Mouse (Mus musculus): ENCODE results near the gene Nlrc5.

The Nlrc5 gene

DNA sequence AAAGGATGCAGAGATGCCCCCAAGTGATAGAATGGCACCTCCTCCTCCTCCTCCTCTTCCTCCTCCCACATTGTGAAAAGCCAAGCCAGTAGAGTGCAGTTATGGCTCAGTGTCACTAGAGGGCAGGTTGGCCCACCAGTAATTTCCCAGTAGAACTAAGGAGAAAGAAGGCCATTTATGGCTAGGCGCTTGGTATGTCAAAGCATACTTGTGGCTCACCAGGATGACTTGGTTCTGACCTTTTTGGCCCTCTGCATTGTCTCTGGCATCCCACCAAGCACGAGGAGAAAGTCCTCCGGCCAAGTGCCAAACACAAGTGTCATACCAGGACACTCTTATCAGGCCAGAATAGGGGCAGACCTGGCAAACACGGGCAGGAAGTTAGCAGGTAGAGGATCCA, 94.1 kb downstream of the Nlrc5 start:
- DNase-seq (ENCODE audit: low read depth, low spot score) = no peak

DNA sequence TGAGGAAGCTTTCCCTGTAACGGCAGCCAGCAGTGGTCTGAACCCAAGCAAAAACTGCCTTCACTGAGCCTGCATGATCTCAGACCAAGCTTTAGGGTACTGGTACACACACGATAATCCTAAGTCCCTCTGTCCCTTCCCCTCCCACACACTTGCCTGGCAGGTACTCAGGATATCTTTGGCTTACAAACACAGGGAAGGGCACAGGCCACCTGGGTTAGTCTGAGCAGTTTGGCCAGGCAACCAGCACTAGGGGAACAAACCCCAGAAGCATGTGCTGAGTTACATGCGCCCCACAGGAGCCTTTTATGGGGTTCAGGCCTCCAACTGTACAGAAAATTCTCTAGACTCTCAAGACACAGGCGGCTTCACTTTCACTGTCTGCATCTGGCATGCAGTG, 95.7 kb downstream of the Nlrc5 start:
- DNase-seq (ENCODE audit: low read depth, low spot score) = no peak

DNA sequence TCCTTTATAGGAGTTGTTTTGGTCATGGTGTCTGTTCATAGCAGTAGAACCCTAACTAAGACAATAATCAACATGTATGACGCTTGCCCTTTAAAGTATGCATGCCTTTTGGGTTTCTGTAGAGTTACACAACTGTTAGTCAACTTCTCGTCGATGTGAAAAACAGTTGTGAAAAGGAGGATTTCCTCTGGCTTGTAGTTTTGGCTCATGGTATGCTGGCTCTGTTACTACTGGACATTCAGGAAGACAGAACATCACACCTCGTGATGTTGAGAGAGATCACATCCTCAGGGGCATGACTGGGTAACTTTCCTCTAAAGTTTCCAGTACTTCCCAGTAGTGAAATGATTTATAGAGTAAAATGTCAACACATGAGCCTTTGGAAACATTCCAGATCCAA, 96.5 kb downstream of the Nlrc5 start:
- DNase-seq (ENCODE audit: low read depth, low spot score) = no peak

DNA sequence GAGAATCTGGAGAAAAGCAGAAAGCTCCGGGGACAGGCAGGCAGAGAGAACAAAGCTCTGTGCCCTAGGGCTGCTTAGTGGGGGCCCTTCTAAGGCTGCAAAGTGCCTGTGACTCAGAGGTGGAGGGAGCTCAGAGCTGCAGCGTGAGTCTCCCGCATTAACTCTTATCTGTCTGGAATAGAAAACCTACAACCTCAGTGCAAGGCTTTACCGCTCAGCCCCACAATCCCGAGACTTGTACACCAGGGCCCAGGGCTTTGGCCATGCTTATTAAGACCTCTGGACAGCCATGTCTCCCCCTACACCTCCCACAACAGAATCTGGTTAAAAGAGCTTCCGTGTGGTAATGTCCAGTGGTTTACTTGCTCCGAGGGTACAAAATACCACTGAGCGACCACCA, 97.8 kb downstream of the Nlrc5 start:
- DNase-seq (ENCODE audit: low read depth, low spot score) = no peak

DNA sequence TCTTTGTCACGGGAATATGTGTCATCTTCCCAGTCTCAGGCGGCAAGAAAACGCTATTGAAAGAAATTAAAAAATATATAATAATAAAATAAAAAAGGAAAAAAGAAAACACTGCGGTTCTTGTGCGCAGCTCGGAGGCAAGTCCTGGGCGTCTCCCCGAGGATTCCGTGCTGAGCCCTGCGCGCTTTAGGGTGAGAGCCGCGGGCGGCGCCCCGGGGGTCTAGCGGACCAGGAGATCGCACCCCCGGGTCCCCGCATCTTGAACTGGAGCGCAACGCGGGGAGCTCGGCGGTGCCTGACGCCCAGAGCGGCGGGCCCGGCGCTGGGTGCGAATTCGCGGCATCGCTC, 98.3 kb downstream of the Nlrc5 start:
- no peak for DNase-seq (ENCODE audit: low read depth, low spot score)

DNA sequence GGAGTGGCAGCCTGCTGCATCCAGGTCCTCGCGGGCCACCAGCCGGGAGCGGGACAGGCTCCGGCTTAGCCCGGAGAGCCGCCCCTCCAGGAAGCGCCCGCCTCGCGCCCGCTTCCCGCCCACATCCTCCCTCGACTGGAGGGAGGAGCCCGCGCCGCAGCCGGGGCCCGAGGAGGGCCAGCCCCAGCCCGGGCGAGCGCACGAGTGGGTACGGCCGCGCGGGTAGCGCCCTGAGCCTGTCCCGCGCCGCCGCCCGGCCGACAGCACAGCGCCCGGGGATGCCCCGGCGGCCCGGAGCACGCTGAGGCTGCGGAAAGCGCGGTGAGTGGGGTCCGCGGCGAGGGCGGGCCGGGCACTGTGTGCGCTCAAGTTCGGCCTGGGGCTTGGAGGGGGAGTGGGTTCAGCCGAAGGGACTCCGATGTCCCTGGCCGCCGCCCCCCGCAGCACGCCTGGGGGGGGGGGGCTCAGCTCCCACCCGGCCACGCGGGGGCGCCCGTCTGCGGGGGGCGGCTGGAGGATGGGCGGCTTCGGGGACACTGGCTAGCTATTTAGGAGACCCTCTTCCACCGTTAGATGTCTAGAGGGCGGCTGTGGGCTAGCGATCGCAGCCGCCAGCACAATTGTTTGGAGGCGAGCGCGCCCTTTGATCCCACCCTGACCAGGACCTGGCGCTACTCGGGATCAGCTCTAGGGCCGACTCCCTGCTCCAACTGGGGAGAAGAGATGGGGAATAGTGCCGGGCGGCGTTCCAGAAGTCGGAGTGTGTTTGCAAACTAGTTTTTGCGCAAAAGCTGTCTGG, 98.9 kb downstream of the Nlrc5 start, which contains the start of gene Cpne2:
Cpne2 (plus strand) TSS at position 118 of the 799 bp plus-strand sequence.
- DNase-seq (ENCODE audit: low read depth, low spot score) = no peak

DNA sequence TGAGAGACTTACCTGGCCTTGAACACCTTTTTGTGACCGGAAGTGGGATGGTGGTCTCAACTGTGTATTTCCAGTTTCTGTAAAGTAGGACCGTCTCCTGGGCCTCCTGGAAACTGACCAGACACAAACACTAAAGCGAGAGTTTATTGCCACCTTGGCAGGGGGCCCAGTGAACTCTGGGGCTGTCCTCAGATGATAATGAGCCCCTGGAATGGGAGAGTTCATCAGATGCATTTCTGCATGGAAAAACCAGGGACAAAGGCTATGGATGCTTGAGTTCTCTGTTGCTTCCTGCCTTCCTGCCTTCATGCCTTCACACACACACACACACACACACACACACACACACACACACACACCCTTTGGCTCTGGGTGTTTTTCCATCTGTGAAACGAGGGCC, 100.5 kb downstream of the Nlrc5 start:
- no peak for DNase-seq (ENCODE audit: low read depth, low spot score)

DNA sequence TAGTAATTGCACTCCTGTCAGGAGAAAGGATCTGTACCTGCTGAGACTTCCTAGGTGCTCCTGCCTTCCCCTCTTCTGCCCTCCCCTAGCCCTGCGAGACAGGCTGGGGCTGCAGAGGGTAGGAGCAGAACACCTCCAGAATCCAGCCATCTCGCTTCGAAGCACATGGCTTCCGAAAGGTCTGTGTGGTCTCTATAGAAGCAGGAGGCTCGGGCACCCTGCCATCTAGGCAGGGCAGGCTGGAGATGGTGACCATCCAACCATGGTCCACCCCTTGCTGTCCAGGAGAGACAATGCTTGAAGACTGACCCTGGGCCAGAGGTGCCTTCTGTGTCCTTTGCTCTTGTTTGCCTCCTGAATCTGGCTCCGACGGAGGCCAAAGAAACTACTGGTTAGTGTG, 101.5 kb downstream of the Nlrc5 start:
- DNase-seq (ENCODE audit: low read depth, low spot score) = no peak

DNA sequence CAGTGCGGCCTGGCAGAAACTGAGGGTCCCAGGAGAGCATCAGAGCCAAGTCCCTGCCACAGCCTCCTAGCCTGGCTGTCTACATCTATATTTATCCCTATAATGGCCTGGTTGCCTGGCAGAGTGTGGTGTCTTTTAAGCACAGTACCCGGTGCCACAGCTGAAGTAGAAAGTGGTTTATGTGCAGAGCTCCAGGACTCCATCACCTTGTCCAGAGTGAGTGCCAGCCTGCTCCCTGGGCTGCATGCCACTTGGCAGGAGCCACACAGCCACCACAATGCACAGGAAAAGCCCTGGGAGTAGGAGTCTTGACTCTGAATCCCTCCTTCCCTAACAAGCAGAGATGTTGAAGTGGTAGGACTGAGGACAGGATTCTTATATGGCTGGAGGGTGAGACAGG, 103.3 kb downstream of the Nlrc5 start:
- DNase-seq (ENCODE audit: low read depth, low spot score) = no peak

DNA sequence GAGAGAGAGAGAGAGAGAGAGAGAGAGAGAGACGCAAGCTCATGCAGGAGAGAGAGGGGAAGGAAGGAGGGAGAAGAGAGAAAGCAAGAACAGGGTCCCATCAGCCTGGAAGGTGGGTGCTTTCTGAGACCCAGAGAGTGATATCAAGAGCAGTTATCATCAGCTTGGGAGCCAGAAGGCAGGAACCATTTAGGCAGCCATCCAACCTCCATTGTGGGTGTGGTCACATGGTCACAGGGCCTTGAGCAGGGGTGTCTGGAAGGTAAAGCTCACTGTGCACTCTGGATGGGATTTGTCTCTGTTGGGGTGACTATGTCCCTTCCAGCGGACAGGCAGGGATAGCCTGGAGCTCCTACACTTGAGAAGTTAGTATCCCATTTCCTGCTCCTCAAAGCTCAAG, 105.9 kb downstream of the Nlrc5 start:
- no peak for DNase-seq (ENCODE audit: low read depth, low spot score)

DNA sequence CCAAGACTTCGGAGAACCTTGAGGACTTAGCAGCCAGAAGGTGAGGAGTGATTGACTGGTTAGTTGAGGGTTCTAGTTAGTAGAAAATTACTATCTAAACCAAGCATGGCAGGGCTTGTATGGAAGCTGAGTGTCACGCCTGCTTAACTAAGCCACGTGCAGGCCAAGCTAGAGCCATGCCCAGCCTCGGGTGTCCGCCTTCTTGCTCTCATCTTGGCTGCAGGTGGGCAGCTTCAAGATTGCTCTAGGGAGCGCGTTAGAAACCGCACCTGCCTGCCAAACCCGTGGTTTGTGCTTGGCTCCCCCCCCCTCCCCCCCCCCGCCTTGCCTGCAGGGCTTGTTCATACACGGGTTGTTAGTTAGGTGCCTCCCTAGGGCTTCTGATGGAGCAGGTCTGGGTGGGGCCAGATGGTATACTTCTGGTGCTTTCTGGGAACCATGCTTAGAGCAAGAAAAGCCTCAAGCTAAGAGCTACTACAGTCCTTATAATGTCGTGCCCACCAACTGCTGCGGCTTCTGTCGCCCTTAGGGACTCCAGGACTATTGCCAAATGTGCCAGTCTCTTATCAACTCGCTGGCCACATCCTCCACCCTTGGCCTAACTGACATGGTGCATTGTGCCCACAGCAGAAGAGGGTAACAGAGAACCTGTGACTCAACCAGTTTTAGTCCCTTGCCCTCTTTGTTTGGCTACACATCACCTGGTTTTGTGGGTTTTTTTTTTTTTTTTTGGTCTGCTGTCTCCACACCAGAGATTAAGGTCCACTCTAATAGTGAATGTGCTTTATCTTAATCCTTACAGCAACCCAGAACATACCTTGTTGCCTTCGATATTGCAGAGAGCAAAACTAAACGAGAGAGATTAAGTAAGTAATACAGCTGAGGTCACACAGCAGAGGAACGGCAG, 107.0 kb downstream of the Nlrc5 start:
- DNase-seq (ENCODE audit: low read depth, low spot score) = no peak

DNA sequence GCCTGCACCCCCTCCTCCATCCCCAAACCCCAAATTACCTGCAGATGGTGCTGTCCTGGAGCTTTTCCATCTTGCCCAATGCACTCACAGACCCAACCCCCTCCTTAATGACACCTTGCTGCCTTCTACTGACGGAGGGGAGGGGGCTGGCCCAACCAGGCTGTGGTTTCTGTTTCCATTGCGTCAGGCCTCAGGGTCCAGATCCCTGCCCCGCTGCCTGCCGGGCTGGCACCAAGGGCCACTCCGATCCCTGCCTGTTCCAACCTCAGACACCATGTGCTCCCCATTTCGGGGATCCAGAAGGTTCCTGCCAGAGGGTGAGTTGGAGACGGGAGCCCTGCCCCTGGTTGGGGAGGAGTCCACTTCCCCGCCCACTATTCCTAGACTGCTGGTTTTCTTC, 109.8 kb downstream of the Nlrc5 start:
- no peak for DNase-seq (ENCODE audit: low read depth, low spot score)

DNA sequence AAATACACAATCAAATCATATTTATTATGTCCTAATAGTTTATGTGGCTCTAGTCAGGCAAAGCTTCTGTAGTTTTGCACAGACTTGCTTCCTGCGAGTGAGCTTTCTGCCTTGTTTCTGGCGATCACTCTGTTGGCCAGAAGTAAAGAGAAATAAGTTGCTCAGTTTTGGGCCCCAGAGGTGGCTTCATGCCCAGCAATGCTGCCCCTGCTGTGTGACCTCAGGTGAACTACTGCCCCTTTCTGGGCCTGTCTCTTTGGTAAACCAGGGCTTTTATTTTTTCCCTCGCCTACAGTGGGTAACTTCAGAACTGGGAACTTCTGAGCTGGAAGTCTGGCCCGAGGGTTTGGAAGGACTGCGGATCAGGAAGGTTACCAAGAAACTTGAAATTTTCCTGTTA, 114.9 kb downstream of the Nlrc5 start:
- DNase-seq (ENCODE audit: low read depth, low spot score) = no peak

DNA sequence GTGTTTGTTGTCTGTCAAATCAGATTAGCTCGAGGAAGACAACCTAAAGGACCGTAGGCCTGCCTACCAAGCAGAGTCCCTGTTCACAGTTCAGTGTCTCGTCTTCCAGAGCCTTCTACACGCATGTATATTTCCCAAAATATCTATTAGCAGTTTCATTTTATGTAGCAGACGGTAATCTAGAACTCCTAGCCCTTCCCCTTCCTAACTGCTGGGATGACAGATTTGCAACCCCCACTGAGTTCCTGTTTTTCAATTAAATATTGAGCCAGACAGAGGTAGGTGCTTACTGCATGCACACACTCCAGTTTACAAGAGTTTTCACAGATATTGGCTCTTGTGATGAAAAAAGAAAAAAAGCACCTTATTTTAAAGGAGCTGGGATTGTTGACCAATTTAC, 115.3 kb downstream of the Nlrc5 start:
- no peak for DNase-seq (ENCODE audit: low read depth, low spot score)

DNA sequence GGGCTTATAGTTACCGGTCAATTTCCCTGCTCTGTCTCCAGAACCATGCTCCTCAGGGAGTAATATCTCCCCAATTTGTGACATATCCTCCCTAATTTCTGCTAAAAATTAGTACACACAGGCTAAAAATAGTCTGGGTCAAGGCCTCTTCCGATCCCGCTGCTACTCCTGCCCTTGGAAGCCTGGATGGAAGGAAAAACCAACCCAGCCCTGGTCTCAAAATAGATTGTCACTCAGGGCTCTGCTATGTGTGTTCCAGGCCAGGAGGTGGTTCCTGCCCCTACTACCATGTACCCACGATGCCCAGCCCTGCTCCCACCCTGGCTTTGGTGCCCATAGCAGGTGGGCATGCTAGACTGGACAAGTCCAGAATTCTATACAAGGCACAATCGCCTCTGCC, 115.8 kb downstream of the Nlrc5 start:
- no peak for DNase-seq (ENCODE audit: low read depth, low spot score)

DNA sequence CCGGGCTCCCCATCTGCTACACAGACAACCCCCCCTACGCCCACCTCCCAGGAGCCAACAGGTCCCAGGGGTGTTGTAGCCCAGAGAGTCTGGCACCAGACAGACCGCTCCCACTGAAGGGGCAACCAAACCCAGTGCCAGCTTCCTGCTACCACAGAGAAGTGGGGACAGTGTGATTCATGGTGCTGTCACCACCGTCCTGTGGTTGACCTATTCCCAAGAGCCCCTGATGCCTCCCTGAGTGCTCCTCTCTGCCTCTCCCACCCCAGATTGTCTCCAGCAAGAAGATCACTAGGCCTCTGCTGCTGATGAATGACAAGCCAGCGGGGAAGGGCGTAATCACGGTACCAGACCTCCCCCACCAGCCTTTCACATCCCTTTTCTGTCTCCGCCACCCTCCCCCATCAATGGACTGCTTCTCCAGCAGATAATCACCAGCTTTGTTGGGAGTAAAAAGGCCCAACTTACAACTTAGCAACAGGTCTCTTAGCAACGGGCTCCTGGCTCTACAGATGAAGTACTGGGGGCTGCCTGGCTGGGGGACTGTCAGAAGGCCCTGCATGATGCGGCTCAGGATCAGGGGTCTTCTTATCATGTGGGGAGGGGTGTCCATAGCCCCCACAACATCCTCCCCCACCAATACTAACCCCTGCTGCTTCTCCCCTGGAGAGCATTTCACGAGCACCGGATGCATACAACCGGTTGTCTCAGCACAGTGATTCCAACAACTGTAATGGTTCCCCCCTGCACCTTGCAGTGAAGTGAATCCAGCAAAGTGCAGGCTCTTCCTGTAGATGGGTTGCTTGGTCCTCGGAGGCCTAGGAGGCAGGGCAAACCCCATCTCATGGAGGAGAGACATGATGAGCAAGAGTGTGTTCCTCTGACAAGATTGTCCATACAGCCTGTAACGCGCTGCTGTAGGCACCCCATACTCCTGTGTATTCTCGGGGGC, 117.6 kb downstream of the Nlrc5 start:
- no peak for DNase-seq (ENCODE audit: low read depth, low spot score)

DNA sequence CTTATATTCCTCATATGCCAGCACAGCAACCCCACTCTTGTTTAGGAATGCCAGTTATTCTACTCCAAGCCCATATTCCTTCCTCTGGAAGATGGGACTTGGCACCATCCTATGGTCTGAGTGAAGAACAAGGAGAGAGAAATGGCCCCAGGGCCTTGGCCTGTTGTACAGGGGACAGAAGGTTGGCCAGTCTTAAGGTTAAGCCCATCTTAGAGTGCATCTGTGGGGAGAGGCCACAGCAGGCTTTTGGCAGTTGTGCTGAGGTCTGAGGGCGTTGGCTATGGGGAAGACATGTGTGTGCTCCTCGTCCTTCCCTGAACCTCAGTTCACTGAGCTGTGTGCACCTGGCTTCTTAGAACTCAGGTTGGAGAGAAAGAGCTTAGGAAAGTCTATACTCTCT, 118.5 kb downstream of the Nlrc5 start:
- no peak for DNase-seq (ENCODE audit: low read depth, low spot score)

DNA sequence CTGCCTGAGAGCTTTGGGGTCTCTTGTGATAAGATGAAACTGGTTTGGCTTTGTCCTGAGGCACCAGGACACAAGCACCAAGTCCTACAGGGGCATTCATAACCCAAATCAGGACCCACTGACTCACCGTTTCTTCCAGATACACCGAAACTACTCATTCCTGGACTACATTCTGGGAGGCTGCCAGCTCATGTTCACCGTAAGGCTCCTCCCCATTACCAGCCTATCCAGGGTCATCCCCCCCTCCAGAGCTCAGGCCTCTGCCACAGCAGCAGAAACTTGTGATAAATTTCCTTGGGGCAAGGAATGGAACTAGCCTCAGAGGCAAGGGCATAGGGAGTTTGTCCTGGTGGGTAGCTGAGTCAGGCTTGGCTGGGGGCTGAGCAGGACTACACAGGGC, 123.1 kb downstream of the Nlrc5 start:
- no peak for DNase-seq (ENCODE audit: low read depth, low spot score)

DNA sequence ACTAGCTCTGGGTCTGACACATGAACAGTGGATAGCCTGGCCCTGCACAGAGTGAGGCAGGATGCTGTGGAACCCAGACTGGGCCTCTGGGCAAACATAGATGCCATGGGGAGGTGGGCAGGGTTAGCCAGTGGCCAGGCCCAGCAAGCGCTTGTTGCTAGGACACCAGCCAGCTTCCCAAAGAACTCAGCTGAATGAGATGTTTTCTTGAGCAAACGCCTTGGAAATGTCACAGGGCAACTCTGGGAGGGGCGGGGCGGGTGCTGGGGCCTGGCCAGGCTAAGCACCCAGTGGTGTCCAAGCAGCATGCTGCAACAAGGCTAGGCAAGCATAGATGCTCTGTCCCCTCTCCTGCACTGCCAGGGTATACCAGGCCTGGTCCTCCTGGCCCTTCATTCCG, 127.1 kb downstream of the Nlrc5 start:
- DNase-seq (ENCODE audit: low read depth, low spot score) = no peak

DNA sequence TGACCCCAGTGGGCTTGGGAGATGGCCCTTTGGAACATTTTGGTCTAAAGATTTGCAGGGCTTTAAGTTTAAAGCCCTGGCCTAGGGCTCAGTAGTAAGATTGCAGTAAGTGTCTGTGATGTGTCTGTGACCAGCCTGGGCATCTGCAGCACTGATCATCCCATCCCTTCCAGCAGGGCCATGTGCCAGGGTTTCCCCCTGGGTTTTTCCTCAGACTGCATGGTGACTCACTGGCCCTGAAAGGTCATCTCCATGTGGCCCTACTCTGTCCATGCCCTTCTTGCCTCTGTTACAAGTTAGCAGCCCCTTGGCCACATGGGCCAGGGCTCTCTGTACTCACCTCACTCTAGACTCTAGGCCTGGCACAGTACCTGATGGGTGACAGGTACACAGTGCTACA, 130.3 kb downstream of the Nlrc5 start:
- DNase-seq (ENCODE audit: low read depth, low spot score) = no peak

DNA sequence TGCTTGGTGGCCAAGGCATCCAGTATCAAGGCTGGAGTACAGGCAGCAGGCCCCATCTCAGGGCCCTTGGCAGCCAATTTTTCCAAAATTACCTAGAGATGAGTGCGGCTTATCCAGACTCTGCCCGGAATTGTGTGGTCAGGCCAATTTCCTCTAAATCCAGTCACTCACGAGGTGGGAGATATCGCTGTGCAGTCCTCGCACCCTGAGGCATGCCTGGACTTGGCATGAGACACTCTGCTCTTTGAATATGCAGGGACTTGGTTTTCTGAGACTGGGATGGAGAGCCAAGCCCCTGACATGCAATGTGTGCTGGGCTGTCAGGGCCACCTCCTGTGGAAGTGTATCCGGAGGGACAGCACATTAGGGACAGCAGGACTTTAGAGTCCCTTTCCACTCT, 131.9 kb downstream of the Nlrc5 start:
- no peak for DNase-seq (ENCODE audit: low read depth, low spot score)

Data from WW6 (cell line).